Mouse (Mus musculus) cerebellum, postnatal 36 days (tissue): ENCODE results near the gene Bcl2l15.
A peak's percentile ranks its signal among the peaks of the same experiment; 100 is the strongest.
"Not testable (repeated sequence)": the region's sequence is repeated elsewhere in the genome, so short reads cannot be mapped to it uniquely, and the experiment has no call there.

Experiments used
- DNase-seq, 2 experiments: peaks; one replicate each; pipeline ENCODE4 v3.0.0; 2021 to 2022; ENCODE audit warnings: mixed read lengths in 2 of 2

Gene Bcl2l15

DNA sequence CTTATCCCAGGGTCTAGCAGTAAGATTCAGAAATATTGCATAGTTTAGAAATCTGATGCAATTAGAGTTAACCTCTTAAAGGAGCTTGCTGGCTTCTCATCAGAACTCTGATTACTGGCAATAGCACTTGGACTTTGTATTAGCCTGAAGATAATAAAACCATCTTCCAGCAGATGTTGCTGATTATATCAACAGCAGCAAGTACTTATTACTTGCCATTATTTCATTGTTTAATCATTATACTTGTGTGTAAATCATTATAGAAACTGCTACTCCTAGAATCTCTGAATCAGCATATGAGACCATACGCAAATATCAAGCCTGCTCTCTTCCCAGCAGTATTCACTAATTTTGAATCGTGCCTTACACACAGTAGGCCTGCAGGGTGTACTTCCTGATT lies 1.6 kb downstream of the Bcl2l15 start:
- no peak for DNase-seq

DNA sequence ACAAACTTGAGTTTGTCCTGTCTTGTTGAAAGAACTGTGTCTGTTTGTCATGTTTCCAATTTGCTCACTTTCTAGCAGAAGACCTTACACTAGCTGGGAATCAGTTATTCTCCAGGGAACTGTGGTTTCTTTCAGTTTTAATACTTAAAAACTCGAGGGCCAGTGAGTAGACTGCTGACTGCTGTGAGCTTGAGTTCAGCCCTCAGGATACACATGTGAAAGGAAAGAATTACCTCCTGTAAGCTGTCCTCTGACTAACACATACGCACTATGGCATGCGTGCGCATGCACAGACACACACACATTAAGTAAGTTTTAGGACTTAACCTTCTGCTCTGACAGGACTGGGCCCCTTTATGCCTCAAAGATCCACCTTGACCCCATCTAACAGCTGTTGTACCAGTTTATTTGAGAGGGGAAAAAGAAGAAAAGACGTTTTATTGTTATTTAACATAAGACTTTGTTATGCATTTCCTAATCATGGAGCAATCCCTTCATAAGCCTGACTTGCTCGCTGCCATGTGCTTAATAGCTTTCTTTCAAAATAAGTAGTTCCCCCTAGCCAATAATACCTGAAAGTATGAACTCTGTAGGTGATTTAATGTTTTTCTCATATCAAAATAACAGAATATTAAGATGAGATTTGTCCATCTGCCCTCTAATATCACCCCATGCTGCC lies 3.0 kb downstream of the Bcl2l15 start:
- DNase-seq = no peak

DNA sequence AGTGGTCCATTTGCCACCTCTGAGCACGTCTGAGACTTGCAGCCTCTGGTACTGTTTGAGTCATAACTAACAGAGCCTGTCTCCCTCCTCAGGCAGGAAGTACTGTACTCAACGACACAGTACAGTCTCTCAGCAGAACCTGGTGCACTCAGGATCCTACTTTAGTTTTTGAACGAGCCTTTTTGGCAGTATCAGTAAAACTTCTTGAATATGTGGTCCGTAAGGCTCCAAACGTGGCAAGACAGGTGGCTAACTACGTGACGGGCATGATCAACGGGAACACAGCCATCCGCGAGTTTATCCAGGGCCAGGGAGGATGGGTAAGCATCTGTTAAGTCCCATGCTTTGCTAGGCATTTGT lies 3.5 kb downstream of the Bcl2l15 start:
- peak; percentile 58 to 64 for DNase-seq

DNA sequence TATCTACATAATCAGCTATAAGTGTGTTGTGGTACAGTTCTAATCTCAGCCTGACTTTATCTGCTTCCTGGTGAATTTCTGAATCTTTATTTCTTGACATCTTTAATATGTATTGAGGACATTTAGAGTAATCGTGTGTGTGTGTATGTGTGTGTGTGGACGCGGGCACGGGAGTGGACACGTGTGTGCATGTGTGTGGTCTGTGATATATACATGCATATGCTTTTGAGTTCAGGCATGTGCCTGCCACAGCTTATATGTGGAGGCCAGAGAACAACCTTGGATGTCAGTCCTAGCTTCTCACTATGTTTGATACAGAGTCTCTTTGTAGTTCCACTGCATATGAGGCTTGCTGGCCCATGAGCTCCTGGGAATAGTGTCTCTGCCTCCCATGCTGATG lies 4.1 kb downstream of the Bcl2l15 start:
- DNase-seq = peak in 1 of 2 experiments; percentile 17

DNA sequence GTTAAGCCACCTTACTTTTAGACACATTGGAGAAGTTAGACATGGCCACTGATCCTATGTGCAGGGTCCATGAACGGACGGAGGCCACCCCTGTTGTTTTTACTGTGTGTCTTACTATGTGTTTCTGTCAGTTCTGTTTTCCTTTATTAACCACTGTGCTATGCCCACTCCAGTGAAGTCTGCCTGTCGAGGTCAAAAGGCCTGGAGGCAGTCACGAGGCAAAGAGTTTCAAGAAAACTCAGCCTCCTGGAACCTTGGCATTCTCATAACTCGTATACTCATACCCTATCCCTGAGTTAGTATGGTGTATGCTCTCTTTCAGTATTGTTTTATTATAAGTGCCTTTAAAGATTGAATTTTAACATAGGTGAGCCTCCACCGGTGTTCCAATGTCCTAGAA lies 7.3 kb downstream of the Bcl2l15 start:
- DNase-seq = no peak

DNA sequence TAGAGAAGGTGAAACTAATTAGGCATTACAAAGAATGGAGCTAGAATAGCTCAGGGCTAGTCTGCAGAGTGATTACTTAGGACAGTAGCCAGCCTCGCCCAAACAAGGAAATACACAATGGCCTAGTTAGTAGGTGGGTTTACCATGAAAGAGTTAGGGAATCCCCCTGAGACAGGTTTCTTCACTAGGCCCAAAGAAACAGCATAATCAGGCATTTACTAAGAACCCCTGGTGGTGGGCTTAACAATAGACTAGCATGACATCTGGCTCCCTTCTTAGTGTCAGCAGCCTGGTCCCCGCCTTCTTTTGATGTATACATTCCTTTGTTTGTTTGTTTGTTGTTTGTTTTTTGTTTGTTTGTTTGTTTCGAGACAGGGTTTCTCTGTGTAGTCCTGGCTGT lies 7.8 kb downstream of the Bcl2l15 start:
- DNase-seq = not testable (repeated sequence)

DNA sequence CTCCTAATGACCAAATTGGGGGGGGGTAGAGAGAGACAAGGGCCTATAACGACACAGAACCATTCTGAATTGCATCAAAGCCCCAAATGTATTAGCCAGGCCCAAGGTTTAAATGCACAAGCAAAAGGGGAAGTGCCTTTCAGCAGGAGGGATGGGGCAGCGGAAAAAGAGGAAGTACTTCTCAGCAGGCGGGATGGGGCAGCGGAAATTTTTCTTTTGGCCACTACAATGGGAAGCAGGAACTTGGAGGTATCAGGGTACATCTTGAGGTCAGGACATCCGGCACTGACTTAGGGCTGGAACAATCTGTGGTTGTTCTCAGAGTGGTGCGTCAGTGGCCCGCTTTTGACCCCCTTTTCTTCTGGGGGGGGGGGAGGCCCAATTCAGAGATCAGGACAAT lies 8.5 kb downstream of the Bcl2l15 start:
- not testable (repeated sequence) for DNase-seq

DNA sequence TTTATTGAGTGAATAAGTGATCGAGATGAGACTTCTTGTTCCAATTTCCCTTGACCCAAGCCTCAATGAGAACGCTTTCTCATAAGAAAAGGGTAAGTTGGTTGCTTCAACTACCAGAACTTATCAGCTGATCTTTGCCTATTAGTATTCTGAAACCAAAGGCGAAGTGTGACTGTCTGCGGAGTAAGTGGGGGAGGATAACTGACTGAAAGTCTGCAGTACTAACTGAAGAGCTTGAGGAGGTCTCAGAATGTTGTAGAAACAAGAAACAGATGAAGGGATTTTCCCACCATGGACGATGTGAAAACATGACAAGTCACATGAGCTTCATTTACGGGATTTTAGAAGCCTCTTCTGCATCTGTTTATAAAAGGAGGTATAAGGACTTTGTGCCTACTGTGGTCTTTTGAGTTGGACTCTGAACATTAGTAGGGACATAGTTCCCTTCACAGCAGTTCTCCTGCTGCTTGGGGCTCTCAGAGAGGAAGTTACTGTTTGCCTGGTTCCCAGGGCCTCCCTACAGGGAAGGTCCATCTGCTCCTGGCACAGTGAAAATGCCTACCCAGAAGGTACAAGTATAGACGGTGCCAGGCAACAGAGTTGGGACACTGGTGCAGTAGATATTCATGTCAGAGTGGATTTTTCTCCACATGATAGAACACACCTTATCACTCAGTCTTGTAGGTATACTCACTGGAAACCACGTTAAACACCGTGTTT lies 18.4 kb downstream of the Bcl2l15 start:
- peak; percentile 88 to 90 for DNase-seq

DNA sequence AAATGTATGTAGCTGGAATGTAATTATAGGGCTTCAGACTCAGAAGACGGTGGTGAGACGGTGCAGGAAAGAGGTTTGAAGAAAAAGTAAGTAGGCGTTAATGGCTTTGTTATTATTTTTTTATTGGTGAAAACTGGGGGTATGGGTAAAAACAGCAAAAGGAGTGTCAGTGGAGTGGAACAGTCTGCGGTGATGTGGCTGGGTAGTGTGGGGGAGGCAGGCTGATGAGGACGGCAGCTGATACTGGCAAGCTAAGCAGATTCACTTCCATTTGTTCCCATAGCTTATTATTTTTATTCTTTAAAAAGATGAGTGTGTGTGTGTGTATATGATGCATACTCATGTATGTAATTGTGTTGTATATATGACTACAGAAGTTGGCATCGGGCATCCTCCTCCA lies 19.1 kb downstream of the Bcl2l15 start:
- peak; percentile 37 to 55 for DNase-seq

DNA sequence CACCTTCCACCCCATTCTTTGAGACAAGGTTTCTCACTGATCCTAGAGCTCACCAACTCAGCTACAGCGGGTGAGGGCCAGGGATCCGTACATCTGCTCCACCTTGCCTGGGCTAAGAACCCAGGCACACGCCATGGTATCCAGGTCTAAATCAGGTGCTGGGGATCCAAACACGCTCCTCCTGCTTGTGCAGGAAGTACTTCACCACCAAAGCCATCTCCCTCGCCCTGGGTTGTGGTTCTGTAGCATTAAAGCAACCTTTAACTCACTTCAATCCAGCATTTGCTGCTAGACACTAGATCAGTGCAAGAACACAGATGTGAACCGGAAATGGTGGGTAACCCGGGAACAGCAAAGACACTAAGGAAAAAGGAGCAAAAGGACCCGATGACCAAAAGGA lies 19.5 kb downstream of the Bcl2l15 start:
- peak; percentile 47 to 63 for DNase-seq

DNA sequence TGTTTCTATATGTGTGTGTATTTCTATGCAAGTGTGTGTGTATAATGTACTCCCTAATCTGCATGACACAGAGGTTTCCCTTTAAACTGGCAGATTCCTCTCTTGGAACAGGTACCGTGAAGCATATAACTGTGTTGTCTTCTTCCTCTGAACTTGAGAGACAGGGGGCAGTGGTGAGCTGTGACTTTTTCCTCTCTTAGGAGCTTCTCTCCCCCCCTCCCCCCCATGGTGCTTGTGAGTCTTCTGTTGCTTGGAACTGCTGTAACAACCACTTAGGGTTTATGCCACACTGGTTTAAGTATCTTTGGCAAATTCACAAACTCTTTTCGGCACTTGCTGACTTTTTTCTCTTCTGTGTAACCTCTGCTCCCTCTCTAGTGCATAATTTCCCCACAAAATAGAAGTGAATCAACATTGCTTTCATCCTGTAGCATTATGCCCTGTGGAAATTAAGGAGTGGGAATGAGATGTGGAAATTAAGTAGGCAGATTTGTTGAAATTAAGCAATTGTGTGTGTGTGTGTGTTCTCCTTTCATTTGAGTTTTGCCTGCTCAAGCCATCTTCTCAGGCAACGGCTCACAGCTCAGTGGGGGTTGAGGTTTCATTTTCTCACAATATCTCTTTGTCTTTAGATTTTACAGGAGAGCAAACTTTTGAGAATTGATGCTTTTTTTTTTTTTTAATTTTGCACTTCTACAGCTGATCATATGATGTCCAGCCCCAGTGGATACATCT lies 20.3 kb downstream of the Bcl2l15 start:
- peak; percentile 84 to 91 for DNase-seq

DNA sequence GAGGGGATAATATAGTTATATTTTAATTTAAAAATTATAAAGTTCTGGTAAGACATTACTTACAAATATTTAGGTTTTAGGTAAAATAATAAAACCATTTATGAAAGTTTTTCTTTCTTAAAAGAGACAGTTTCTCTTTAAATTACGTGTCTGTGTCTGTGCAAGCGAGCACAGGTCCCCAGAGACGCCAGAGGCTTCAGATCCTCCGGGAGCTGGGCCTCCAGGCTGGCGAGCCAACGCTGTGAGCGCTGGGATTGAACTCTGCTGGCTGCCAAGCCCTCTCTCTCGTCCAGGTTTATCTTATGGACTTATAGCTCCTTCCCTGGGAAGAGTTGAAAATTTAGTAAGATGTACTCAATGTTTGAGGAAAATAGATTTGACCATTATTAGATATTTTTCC lies 21.4 kb downstream of the Bcl2l15 start:
- peak; percentile 49 to 63 for DNase-seq

DNA sequence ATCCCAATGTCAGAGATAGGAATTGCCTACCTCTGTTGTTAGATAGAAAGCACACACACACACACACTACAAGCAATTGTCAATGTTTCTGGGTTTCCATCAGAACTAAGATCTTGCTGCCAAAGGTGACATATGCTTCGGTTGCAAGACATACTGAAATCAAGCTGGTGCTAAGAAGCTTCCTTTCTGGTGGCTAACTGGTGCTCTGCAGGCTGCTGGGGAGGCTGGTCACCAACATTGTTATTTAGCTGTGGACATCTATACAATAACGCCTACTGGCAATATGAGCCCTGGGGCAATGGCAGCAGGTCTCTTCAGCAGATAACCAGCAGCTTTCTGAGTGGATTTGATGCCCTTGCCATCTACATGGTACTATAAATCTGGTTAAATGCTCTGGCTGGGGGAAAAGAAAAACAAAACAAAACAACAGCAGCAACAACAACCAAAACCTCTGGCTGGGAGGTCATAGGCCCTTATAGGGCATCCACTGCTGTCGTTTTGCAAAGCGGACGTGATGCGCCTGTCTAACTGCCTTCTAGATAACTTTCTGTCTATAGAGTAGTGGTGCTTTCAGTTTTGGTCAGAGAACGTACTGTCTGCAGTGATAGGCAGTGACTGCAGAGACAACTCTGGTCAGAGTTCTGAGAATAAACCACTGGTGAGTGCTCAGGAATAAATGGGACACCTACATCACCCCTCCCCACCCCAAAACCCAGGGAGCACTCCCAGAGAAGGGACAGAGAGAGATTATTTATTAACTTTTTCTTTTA lies 24.8 kb downstream of the Bcl2l15 start:
- peak; percentile 40 to 50 for DNase-seq

DNA sequence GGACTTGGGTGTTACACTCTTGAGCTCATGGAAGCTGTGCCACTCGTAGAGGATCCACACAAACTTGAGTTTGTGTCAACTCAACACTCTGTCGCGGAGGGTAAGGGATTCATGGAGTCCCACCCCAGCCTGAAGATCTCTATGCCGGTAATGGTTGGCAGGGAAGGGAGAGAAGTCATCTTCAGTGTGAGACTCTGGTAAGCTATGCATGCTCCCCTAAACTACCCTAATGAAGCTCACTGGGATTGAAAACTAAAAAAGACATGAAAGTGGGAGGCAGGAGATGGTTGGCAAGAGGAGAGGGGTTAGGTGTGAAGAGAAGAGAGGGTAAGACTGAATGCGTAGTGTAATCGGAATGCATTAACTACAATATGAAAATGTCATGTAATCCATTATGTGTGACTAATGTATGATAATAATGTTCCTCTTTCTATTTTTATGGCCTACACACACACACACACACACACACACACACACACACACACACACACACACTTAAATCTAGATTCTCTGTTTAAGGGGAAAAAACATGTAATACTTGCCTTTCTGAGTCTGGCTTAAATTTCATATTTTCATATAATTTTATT lies 25.7 kb downstream of the Bcl2l15 start:
- DNase-seq = no peak

DNA sequence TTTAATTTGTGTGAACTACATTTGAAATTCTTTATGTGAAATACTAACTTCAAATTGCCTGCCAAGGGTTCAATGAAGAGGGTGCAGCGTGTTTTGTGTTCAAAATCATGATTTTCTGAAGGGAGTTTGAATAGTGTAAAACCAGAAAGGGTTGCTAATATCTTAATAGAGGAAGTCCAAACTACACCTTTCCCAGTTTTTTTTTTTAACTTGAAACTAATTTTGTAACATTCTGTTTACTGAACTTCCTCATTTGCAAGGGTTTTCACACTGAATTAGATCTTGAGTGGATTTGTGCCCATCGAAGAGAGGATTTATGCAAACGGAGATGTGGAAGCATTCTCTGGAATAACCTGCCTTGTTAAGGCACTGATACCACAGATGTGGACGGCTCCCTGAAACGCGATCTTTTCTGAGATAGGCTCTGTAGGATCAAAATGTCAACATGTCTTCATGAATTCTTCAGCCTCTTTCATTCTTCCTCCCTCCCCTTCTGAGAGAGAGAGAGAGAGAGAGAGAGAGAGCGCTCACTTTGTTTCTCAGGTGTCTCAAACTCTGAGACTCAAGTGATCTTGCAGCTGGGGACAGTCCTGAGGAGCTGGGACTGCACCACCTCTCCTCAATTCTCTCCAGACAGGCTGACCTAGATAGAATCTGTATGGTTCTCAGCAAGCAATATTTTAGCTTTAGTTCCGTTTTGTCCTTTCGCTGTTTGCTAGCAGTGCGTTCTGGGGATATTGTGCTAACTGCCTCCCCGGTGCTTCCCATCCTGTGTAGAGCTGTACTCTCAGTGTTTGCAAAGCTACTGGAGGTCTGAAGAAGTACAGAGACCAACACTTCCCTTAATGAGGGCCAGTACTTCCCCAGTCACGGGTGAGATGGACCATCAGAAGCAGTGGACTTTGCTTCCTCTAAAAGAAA lies 26.7 kb downstream of the Bcl2l15 start, which contains the start of gene Ptpn22:
TSS of gene Ptpn22 (plus strand) at position 915 of the 921 bp plus-strand sequence.
- DNase-seq = no peak

DNA sequence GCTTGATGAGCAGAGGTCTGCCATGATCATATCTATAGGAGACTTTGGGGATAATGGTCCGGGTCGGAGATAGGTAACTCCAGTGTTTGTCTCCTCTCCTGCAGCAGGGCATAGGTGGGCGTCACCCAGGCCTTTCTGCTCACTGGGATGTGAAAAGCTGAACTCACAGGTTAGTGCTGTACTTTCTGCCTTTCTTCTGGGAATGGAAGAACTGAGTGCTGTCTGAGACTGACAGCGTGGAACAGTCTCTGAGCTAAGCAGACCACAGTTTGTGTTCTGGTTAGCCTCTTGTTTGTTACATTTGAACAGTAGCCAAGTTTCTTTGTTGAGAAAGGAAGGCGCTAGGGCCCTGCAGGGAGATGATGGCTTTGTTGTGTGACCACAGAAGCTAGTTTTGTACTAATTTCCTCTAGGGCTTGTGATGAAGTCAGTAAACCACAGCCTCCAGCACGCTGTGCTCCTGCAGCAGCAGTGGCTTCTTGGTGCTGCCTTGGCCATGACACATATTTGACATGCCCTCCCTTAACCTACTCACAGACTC lies 27.5 kb downstream of the Bcl2l15 start:
- no peak for DNase-seq

DNA sequence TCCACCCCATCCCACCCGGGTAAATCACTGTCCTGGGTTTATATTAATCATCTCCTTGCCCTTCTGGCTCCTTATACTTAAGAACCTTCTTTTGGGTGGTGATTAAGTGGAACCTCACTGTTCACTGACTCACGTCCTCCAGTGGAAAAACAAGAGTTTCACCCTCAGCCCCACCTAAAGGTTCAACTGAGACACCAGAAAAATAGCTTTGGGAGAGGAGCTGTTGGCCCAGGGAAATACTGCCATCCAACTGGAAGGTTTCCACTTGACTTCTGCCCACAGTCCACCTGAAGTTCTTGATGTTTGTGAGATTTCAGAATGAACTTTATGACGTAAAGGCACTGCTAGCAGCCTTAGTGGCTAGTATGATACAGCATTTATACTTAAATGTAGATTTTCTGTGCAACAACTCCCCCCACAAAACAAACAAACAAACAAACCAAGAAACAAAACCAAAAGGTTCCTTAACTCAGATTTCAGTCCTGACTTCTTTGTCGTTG lies 30.4 kb downstream of the Bcl2l15 start:
- no peak for DNase-seq

DNA sequence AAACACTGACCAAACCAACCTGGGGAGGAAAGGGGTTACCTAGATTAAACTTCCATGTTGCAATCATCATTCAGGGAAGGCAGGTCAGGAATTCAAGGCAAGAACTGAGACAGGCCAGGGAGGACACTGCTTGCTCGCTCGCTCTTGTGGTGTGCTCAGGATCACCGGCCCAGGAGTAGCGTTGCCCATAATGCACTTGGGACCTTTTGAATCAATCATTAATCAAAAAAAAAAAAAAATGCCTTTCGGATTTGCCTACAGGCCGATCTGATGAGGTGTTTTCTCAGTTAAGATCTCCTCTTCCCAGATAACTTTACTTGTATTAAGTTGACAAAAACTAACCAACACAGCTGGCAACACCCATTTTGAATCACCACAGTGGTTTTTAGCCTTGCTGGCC lies 31.8 kb downstream of the Bcl2l15 start:
- DNase-seq = no peak

DNA sequence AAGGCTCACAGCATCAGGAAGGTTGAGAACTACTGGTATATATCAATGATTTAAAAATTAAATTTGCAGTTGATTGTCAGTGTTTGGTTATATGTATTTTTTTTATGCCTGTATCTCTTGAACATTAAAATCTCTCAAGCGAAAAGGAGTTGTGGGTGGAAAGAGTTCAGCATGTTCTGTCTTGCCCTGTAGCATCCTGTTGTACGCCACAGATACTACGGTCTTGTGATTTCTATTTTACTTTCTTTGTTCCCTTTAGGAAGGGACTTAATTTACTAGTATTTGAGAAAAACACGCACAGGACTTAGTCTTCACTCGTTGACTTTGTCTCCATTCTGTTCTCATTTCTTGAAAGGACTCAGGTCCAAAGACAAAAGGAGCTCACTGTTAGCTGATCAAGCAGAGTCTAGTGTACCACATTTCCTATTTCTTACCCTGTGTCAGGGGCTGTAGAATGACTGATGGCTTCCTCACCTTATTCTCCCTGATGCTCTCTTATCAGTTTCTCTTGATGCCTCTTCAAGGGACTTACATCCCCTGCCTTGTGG lies 35.1 kb downstream of the Bcl2l15 start:
- DNase-seq = no peak

DNA sequence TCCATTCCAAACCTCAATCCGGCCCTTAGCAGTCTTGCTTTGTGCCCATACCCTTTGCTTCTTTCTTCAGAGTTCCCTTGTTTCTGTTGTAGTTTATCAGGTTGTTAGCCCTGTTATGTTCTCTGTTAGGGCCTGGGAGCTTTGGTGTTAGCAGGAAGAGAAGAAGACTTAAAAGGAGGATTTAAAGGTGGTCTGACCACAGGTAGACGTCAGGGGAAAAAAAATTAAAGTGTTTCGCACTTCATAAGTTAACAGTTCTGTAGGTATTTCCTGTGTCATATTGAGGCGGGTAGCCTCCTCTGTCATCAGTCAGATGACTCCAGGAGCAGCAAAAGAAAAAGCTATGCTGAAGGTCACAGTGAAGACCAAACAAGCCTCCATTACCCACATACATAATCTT lies 35.6 kb downstream of the Bcl2l15 start:
- DNase-seq = no peak

DNA sequence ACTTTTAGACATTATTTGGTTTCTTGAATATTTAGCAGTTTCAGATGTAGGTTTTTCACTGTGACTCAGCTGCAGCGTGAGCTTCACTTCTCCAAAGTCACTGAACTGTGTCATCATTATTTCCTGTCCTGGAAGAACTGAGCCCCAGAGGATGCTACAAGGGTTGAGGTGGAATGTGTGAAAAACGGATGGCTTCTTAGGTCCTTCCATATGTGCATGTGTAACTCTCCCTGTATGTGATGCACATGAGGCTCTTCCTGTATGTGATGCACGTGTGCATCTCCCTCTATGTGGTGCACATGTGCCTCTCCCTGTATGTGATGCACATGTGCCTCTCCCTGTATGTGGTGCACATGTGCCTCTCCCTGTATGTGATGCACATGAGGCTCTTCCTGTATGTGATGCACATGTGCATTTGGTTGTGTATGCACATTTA lies 40.3 kb downstream of the Bcl2l15 start:
- no peak for DNase-seq
